Mouse (Mus musculus): ENCODE results near the gene Ctsl.

DNA sequence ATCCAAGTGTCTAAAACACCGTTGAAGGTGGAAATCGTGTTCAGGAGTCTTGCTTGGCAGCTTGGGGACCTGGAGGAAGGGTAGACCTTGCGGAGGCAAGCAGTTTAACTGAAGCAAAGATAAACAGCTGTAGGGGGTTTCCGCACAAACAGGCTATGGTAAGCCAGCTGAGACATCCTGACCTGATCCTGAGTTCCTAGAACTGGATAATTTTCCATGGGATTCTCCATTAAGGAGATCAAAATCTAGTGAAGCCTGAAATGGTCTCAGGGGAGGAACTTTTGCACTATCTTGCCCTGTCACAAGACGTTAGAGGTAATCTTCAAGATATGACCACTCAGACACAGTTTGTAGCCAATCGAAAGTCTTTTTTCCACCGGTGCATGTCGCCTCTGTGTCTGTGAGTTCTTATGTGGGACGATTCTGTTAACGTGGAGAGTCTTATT, 31.8 kb upstream of the Ctsl start:
- no peak for TF ChIP-seq POLR2A (IDR thresholded peaks at IDR 0.05; ENCODE audit: low read depth, low read length)
- no peak for TF ChIP-seq CTCF (conservative IDR thresholded peaks at IDR 0.05; ENCODE audit: insufficient read depth, insufficient read length, low read depth, low read length)

All from kidney, adult 2 months (tissue).